Mouse (Mus musculus): Measurements from ENCODE around the gene Unc119b.
"Not testable (repeated sequence)": the region's sequence is repeated elsewhere in the genome, so short reads cannot be mapped to it uniquely, and the experiment has no call there.

The Unc119b gene

DNA sequence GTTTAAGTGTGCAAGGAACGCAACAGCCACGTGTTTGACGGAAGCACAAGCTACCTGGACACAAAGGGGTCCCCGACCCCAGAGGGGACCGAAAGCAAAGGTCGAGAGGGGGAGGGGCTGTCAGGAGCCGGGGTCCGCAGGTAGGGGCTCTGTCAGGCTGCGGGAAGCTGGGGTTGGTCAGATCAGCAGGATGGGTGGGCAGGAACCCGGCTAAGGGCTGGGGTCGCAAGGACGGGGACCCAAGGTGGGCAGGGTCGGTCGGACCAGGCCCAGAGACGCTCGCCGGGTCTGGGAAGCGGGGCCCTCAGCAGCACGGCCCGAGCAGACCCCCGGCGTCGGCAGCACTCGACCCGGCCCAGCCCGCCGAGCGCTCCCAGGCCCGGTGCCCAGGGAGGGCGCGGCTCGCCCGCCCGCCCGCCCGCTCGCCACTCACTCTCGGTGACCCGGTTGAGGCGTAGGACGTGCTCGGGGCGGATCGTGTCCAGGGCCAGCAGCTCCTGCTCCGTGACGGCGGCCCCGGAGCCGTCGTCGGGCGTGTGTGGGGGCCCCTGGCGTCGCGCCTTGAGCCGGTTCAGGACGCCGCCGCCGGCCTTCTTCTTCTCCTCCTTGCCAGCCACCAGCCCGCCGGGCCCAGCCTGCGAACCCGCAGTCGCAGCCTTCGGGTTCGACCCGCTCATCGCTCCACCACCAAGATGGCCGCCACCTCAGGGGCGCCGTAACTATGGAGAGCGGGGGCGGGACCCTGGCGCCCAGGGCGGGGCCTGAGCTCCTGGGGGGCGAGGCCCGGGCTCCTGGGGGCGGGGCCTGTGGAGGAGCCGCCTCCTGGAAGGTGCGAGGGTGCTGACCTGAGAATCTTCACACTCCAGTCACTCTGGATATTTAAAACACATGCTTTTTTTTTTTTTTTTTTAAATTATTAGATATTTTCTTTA, at the start of gene Unc119b:
Unc119b (minus strand) TSS at position 742 of the 932 bp plus-strand sequence.
- peak; percentile 88 to 94 for DNase-seq

DNA sequence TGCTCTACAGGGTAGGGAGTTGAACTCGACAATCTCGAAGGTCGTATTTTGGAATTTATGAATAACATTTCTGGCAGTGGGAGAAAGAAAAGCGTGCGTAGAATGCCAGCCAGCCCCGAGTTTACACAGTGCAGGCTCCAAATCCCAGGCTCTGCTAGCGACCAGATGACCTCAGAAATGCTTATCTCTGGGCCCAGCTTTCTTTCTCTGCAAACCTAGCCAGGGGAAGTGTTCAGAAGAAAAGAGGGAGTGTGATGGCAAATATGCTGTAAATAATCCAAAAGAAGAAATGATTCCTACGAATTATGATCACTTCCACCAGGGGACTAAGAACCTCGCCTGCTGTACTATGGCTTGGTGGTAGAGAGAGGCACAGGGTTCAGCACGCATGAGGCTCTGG, 48.7 kb upstream of the Unc119b start:
- no peak for DNase-seq

DNA sequence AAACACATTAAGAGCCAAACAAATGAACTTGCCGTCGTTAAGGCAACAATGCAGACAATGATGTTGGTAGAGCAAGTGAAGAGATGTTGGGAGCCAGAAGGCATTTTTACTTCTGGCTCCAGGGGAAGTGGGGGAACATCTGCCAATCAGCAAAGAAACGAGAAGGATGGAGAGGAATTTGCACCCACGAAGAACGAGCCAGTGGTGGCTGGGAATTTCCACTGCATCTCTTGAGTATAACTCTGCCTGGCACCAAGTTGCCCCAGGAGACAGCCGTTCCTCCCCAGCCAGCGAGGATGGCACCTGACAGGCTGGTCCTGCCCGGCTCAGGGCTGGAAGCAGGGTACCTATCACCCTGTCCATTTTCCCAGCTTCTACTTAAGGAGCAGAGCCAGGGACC, 48.1 kb upstream of the Unc119b start:
- DNase-seq = no peak

DNA sequence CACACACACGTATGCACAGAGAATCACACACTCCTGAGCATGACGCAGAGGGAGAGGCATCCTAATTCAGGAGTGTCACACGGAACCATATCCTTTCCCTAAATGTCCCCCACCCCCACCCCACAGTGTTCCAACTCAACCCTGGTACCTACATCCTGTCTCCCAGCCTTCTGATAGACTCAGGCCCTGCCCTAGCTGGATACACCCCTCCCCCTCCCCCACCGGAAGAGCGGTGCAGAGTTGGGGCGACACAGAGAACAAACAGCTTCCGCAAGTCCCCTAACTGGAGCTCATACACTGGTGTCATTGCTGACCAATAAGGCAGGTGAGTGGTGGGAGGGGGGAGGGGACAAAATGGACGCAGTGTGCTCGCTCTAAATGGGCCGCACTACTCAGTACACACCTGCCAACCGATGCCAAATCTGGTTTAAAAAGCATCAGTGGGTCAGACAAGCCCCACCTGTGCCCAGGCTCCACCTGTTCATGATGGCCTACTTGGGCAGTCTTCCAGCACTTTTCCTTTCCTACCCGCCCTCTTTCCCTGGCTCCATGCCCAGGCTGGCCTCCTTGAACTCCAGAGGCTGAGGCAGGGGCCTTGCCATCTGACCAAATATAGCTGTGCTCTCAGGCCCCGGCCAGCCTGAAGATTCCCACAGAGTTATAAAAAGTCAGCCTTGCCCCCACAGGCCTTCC, 46.6 kb upstream of the Unc119b start:
- peak; percentile 79 to 81 for DNase-seq

DNA sequence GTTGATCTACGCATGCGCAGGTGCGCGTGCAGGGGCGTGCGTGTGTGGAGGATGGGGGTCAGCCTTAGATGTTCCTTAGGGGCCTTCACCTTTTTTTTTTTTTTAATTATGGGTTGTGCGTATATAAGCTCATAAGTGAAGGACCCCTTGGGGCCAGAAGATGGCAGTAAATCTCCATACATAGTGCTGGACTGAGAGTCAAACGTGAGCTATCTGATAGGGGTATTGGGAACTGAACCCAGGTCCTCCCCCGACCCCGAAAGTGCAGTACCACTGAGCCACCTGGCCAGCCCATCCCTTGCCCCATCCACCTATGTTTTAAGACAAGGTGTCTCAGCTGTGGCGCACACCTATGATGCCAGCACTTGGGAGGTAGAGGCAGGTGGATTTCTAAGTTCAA, 44.8 kb upstream of the Unc119b start:
- no peak for DNase-seq

DNA sequence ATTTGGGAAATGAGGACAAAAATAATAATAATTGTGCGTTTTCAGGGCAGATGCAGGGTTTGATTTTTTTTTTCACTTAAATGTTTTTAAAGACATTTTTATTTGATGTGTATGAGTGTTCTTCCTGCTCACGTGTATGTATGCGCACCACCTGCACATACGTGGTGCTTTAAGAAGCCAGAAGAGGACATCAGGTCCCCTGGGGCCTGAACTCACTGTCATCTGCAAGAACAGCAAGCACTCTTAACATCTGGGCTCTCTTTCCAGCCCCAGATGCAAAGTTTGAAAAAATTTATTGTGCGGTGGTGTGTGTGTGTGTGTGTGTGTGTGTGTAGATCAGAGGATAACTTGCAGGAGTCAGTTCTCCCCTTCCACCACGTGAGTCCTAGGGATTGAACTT, 43.1 kb upstream of the Unc119b start:
- no peak for DNase-seq

DNA sequence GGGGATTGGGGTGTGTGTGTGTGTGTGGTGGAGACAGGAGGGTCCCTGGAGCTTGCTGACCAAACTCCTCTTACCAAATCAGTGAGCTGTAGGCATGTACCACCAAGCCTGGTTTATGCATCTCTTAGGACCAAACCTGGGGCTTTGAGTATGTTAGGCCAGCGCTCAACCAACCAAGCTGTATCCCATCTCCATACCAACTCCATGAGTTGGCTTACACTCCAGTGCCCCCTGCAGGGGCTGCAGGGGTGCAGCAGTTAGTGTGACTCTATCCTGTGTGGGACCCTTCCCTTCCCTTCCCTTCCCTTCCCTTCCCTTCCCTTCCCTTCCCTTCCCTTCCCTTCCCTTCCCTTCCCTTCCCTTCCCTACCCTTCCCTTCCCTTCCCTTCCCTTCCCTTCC, 39.8 kb upstream of the Unc119b start:
- no peak for DNase-seq

DNA sequence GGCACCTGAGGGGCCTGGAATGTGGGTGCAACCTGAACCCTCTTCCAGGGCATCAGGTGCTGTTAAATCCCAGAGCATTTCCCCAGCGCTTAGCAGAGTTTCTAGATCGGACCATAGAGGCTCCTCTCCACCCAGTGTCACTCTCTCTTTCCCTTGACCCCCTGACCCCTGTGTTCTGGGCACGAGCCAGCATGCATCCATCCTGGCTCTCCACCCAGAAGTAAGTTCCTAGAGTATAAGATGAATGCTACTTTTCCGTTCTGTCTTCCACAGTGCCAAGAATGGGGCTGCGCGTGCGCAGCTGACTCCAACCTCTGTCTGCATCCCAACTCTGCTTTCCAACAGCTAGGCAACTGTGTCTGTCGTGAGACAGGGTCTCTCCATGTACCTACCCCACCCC, 35.4 kb upstream of the Unc119b start:
- DNase-seq = no peak

DNA sequence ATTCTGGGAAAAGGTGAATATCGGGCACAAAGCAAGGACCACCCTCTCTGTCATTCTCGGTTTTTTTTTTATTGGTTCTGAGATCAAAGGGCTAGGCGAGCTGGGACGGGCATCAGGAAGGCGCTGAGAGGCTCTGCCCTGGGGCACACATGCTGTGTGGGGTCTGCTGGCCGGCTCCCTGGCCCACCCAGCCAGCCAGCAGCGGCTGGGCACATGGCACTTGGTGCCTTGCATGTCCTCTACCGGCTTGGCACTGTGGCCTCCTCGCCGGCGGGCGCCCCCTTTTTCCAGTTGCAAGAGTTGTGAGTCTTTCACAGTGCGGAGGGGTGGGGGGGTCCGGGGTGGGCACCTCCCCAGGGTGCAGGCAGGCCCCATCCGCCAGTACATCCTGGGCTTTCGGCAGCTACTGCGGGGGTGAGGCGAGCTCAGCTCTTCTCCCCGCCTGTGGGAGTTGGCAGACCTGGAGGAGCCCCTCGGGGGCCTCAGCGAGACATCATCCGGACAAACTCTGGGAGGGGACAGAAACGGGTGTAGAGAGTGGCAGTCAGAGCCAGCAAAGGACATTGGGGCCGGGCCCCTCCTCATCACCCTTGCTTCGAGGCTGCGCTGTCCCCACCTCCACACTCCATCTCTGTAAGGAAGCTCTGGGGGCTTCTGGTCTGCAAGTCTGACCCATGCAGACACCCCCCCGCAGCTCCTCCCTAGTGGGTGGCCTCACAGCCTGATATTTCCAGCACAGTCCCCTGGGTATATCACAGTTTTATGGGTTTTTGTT, 34.1 kb upstream of the Unc119b start:
- DNase-seq = no peak

DNA sequence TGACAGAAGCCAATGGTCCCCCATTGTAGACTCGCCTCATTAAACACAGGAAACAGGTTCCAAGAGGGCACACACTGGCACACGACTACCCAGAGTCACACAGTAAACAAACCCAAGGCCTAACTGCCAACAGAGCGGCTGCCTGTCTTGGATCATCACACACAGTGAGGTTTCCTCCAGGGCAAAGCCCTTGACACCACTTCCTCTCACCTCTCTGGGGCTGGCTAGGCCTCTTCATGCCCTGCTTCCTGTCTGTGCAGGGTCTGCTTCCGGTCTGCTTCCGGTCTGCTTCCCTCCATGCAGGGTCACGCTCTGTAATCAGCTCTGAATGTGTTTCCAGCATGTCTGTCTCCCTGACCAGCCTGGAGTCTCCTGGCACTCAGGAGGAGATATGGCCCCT, 32.6 kb upstream of the Unc119b start:
- DNase-seq = no peak

DNA sequence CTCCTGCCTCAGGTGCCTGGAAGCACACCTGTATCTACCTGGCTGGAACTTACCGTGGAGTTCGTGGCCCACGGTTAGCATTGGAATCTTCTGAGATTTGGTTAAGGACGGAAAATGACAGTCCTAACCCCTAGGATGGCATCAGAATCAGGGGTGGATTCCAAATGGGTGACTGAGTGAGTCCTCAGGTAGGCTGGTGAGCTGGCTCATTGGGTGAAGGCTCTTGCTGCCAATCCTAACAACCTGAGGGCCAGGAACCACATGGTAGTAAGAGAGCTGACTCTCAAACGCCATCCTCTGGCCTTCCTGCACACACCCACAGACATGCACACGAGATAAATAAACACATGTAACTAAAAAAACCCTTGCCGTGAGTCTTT, 32.0 kb upstream of the Unc119b start:
- no peak for DNase-seq

DNA sequence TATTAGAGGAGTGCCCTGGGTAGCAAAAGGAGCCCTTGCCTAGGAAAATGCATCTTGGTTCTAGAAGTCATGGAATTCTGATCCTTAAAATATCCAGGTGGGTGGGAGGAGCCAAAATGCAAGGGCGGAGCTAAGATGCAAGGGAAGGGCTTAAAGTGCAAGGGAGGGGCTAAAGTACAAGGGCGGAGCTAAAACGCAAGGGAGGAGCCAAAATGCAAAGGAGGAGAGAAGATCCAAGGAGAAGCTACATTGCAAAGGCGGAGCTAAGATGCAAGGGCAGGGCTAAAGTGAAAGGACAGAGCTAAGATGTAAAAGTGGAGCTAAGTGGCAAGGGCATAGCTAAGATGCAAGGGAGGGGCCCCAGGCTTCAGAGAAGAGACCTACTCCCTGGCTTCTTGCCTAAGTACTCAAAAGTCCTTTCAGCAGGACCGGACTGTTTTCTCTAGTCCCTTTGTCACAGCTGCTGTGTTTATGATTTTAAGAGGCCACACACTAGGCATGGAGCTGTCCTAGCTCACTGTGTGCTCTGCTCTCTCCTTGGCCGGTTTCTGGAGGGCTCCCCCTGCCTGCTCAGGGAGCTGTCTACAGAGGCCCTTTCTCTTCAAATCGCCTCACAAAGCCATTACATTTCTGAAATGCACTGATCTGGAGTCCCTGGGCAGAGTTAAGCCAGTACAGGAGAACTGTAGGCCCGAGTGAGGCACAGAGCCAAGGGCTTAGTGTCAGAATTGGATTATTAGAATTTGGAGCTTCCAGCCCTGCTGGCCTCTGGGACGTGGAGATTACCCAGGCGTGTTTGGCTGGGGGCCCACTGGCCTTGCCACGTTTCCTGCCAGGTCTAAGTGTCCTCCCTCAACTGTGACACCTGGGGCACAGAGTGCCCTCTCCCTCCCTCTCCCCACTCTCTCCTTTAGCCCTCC, 31.4 kb upstream of the Unc119b start:
- peak; percentile 64 for DNase-seq

DNA sequence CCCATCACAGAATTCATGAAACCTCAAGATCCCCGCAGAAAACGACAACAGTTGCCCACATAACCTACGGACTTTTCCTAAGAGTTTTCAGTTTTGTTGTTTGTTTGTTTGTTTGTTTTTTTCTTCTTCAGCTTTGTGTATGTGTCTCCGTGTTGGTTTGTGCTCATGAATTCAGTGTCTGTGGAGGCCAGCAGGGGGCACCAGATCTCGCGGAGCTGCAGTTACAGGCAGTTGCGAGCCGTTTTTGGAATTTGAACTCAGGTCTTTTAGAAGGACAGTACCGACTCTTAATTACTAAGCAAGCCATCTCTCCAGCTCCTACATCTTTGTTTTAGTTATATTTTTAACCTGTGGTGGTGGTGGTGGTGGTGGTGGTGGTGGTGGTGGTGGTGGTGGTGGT, 30.6 kb upstream of the Unc119b start:
- DNase-seq = peak; percentile 34 to 55

DNA sequence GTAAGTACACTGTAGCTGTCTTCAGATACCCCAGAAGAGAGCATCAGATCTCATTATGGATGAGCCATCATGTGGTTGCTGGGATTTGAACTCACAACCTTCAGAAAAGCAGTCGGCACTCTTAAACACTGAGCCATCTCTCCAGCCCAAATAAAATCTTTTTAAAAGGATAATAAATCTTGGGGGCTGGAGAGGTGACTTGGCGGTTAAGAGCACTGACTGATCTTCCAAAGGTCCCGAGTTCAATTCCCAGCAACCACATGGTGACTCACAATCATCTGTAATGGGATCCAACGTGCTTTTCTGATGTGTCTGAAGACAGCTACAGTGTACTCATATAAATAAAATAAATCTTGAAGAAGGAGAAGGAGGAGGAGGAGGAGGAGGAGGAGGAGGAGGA, 29.7 kb upstream of the Unc119b start:
- DNase-seq = not testable (repeated sequence)

DNA sequence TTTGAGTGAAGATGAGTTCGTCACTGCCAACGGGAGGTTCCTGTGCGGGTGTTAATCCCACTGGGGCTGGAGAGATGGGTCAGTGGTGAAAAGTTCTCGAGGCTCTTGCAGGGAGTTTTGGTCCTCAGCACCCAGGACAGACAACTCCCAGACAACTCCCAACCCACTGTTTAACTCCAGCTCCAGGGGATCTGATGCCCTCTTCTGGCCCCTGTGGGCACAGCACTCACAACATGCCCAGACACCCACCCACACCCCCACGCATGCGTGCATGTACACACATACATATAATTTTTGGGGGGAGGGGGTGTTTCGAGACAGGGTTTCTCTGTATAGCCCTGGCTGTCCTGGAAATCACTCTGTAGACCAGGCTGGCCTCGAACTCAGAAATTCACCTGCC, 28.8 kb upstream of the Unc119b start:
- peak; percentile 62 to 66 for DNase-seq

DNA sequence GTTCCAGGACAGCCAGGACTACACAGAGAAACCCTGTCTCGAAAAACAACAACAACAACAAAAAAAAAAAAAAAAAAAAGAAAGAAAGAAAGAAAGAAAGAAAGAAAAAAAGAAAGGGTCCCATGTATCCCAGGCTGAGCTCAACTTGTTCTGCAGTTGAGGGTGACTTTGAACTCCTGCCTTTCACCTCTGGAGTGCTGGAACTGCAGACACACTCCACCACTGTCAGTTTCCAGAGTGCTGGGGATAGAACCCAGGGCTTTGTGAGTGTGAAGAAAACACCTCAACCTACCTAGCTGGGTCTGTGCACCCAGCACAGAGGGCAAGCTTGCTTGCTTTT, 27.1 kb upstream of the Unc119b start:
- DNase-seq = not testable (repeated sequence)

DNA sequence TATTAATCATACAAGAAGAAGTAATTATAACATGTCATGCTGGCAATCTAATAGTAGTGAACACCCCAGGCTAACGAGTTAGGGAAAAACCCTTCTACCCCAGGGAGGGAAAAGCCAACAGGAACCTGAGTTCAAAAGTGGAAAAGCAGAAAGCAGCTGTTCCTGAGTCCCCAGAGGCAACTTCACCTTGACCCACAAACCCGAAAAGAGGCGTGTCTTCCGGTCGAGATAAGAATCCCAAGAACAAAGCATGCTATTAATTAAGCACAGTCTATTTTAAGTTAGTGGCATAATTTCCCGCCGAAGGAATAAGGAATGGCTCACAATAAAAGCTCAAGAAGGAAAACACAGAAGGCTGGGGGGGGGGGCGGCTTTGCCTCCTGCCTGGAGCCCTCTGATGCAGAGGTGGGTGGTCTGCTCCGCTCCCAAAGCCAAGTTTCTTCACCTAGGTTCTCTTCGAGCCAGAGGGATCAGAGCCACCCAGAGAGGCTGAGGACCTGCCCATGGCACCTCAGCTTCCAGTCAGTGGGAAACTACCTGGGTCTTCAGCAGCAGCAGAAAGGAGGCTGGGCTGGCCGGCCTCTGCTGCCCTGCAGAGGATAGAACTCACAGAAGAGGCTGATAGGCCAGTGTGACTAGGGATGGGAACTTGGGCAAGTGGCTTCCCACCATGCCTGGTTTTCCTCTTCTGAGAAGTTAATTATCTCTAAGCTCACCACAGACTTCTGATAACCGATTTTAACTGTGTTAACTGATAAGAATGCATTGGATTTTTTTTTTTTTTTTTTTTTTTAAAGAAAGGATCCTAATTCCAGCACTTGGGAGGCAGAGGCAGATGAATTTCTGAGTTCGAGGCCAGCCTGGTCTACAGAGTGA, 26.5 kb upstream of the Unc119b start:
- no peak for DNase-seq

DNA sequence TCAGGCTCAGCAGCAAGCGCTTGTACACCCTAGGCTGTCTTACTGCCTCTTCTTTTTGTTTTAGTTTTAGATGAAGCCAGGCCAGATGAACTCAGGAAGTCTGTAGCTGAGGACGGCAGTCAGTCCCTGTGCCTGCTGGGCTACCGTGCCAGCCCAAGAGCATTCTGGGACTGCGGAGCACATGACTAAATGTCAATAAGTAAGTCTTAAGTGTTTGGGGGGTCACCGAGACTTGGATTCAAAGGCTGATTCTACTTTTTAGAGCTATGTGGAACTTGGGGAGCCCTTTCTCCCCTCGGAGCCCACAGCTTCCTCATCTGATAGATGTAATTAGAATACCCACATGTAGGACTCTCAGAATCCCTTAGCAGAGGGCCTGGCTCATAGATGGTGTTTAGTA, 25.9 kb upstream of the Unc119b start:
- DNase-seq = no peak

DNA sequence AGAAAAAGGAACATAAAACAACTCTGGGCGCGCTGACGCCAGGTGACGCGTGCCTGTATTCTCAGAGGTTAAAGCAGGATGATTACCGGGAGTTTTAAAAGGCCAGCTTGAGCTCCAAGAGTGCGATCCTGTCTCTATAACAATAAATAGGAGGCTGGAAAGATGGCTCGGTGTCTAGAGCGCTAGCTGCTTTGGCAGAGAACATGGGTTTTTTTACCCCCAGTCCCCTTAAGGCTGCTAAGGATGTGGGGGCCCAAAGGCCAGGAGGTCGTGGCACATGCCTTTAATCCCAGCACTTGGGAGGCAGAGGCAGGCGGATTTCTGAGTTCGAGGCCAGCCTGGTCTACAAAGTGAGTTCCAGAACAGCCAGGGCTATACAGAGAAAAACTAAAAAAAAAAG, 24.4 kb upstream of the Unc119b start:
- no peak for DNase-seq

DNA sequence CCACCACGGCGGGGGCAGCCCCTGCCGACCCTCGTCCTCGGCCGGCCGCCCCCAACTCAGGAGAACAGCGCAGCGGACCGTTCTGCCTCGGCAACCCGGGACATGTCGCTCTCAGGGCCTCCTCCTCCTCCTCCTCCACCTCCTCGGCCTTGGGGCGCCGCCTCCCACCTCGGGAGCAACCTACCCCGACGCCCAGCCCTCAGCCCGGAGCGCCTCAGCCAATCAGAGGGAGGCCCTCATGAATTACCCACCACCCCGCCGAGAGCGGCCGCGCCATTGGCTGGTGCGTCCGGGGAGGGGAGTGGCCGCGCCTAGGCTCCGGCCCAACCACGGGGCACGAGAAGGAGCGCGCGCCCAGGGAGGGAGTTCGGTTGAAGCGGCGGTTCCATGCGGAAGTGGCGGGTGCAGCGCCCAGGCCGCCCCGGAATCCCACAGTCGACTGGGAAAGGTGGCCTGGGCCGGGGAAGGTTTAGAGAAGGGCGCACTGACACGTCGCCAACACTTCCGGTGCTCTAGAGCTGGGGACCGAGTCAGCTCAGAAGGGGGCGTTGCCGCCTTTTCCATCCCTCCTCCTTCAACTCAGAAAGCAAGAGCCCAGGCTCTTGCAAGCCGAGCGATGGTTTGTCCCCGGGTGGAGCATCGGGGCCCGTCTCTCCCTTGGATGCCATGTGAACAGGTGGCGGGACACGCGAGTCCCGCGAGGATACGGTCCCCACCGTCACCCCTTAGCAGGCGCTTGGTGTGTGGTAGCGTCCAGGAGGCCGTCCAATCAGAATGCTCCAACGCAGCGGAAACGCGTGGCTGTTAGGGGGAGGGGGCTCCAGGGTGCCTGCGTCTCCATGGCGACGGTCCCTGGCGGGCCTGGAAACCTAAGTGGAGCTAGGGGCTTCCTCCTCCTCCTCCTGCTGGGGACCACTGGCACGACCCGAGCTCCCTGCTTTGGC, 23.5 kb upstream of the Unc119b start, which contains the start of gene Mlec:
Mlec (minus strand) TSS at position 140 of the 944 bp plus-strand sequence.
- peak; percentile 99 for DNase-seq
